16 mouse cellular contexts compared by ENCODE assay signal in the genomic region with DNA sequence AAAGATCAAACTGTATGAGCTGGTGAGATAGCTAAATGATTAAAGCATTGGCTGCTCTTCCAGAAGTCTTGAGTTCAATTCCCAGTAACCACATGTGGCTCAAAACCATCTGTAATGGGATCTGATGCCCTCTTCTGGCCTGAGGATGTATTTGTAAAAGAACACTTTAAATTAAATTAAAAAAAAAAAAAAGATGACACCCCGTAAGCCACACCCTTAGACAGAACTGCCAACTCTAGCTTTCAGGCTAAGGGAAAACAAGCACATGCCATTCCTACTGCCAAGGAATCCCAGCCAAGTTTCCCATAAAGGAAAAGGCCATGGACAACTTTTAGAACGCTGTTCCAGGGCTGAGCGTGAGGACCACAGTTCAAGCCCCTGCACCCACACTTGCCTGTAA. TPM values are rescaled to one million over a fixed set of nuclear protein-coding genes. Genes with fewer than 3 reads are reported as not detected.
DNase-seq lines count a peak whose midpoint lies in the region; ATAC-seq and TF ChIP-seq lines count a peak whose summit lies in the region.
"Had no signal": no experiment of that assay in that cellular context is flagged by ENCODE, and none has a peak within 500 bp of the region (broad histone marks: within the 10 kb centered on the region; RNA-seq: fewer than 3 reads in every experiment).

No protein-coding gene starts in this region.

- no peak for TF ChIP-seq EP300 in MEL (IDR thresholded peaks at IDR 0.05; ENCODE audit: low read depth in 1 of 2, low read length in 2 of 2)

- H3K79me2 ChIP-seq in MEL (ENCODE audit: control insufficient read depth, insufficient read depth, low read length, poor library complexity): no peaks in the 10 kb centered on the region

- no peak overlapping the region for H3K4me3 ChIP-seq in kidney, postnatal 0 days (replicated peaks; ENCODE audit: low read depth, low read length)
- H3K4me3 ChIP-seq in MEL (ENCODE audit: control insufficient read depth in 1 of 2, insufficient read depth in 1 of 2, low read depth in 2 of 2, low read length in 2 of 2): no peak overlapping the region
- H3K4me3 ChIP-seq: heart, embryonic 12.5 days had no signal

- TF ChIP-seq CTCF in kidney, postnatal 0 days (IDR thresholded peaks at IDR 0.05; ENCODE audit: low read depth): peak; percentile 28; the same call in 1 of the 2 replicates
- peak in 1 of 3 experiments; percentile 25; a peak in 1 of 6 replicates for TF ChIP-seq CTCF in MEL (IDR thresholded peaks at IDR 0.05 in 2 of 3, conservative IDR thresholded peaks at IDR 0.05 in 1 of 3; ENCODE audit: control insufficient read depth in 1 of 3, insufficient read depth in 1 of 3, low read depth in 2 of 3, low read length in 3 of 3, poor library complexity in 1 of 3, severe bottlenecking in 1 of 3)

- H3K27me3 ChIP-seq in kidney, postnatal 0 days (ENCODE audit: insufficient read depth, low read length): no peaks in the 10 kb centered on the region
- no peaks in the 10 kb centered on the region for H3K27me3 ChIP-seq in MEL (ENCODE audit: control insufficient read depth in 1 of 2, insufficient read depth in 2 of 2, low read length in 2 of 2)
- H3K27me3 ChIP-seq: heart, embryonic 12.5 days had no signal

- no peak for TF ChIP-seq POLR2A in MEL (IDR thresholded peaks at IDR 0.05; ENCODE audit: control insufficient read depth in 1 of 2, insufficient read depth in 1 of 2, low read depth in 1 of 2, low read length in 2 of 2, poor library complexity in 1 of 2)

- H3K4me2 ChIP-seq in kidney, postnatal 0 days (ENCODE audit: low read length): no peak overlapping the region
- H3K4me2 ChIP-seq: heart, embryonic 12.5 days; liver, embryonic 11.5 days had no signal

- H3K27ac ChIP-seq in kidney, postnatal 0 days: no peak overlapping the region
- no peak overlapping the region for H3K27ac ChIP-seq in MEL (ENCODE audit: control insufficient read depth, low read depth, low read length)

- H3K9ac ChIP-seq in kidney, postnatal 0 days (ENCODE audit: low read depth, low read length): no peak overlapping the region
- H3K9ac ChIP-seq in MEL (ENCODE audit: control insufficient read depth, low read depth, low read length, poor library complexity, severe bottlenecking): no peak overlapping the region
- H3K9ac ChIP-seq: heart, embryonic 12.5 days had no signal

- no peak for DNase-seq in kidney, postnatal 0 days (ENCODE audit: low spot score)
- no peak for DNase-seq in kidney, adult 8-10 months
- peak; percentile 29 for DNase-seq in A20 (ENCODE audit: low read depth, low spot score)
- peak; percentile 55 for DNase-seq in MEL (ENCODE audit: low read depth, low spot score)
- DNase-seq in lung, postnatal 36 days: peak; percentile 12
- DNase-seq in ovary, postnatal 10 days (ENCODE audit: low spot score): no peak
- DNase-seq in thymus, postnatal 25 days: no peak
- DNase-seq: adrenal gland, postnatal 25 days; cerebellum, postnatal 10 days; gastrocnemius, postnatal 14 days; heart, postnatal 36 days; midbrain, embryonic 14.5 days; right cerebral cortex, postnatal 14 days had no signal

- H3K4me1 ChIP-seq in kidney, postnatal 0 days (replicated peaks; ENCODE audit: insufficient read depth, low read length): no peaks in the 10 kb centered on the region
- H3K4me1 ChIP-seq in MEL (ENCODE audit: control insufficient read depth in 1 of 2, insufficient read depth in 2 of 2, low read length in 2 of 2): no peaks in the 10 kb centered on the region
- H3K4me1 ChIP-seq: heart, embryonic 12.5 days had no signal

- H3K9me3 ChIP-seq in kidney, postnatal 0 days (replicated peaks; ENCODE audit: low read length): no peaks in the 10 kb centered on the region
- H3K9me3 ChIP-seq in MEL (replicated peaks; ENCODE audit: insufficient read depth, low read length): no peaks in the 10 kb centered on the region
- H3K9me3 ChIP-seq: heart, embryonic 12.5 days had no signal

- WGBS in kidney, postnatal 0 days: 85% methylated on average over 3 of the region's 3 CpGs

- no peak; the same call in 1 of the 2 replicates for TF ChIP-seq RAD21 in MEL (IDR thresholded peaks at IDR 0.05; ENCODE audit: low read depth, low read length)

- peaks cover 74% of the 10 kb centered on the region for H3K36me3 ChIP-seq in kidney, postnatal 0 days (ENCODE audit: insufficient read depth, low read length)
- H3K36me3 ChIP-seq in MEL (ENCODE audit: control insufficient read depth in 1 of 2, insufficient read depth in 2 of 2, low read length in 2 of 2): peaks cover 0 to 17% of the 10 kb centered on the region in 2 experiments; a peak in 2 of 4 replicates

- ATAC-seq in kidney, postnatal 0 days (replicated peaks; ENCODE audit: low FRiP score, low read depth): no peak
- ATAC-seq: inflammation-experienced regulatory T-cells, adult 6 months had no signal

TF ChIP-seq in MEL, 35 proteins besides CTCF, POLR2A, EP300 and RAD21:
- TF ChIP-seq MYC (IDR thresholded peaks at IDR 0.05; ENCODE audit: low read depth, low read length) (no peak), ZKSCAN1 (IDR thresholded peaks at IDR 0.05; ENCODE audit: low read depth, low read length) (no peak), JUND (IDR thresholded peaks at IDR 0.05; ENCODE audit: low read depth, low read length) (no peak), TAL1 (IDR thresholded peaks at IDR 0.05; ENCODE audit: low read length) (no peak), ZNF384 (IDR thresholded peaks at IDR 0.05; ENCODE audit: low read depth, low read length) (peak; percentile 90), MAZ (IDR thresholded peaks at IDR 0.05; ENCODE audit: low read depth, low read length) (no peak), MXI1 (IDR thresholded peaks at IDR 0.05; ENCODE audit: low read depth, low read length) (no peak)
TF ChIP-seq in MEL: peak in this region for 1.

RNA-seq across cellular contexts. Expression of a gene that starts 22.4 kb away (rescaled TPM):
- 131 and 148 TPM in 2 replicates for polyA plus RNA-seq in kidney, postnatal 0 days (2015; fragmentation: Nextera tagmentation; extraction: Ambion mirVana)
- total RNA-seq in MEL (2012; rRNA removed): 60.5 and 61.2 TPM in 2 replicates
- polyA plus RNA-seq in MEL (2012; ENCODE audit: insufficient read depth in 1 of 2, insufficient read length in 2 of 2, low read depth in 1 of 2, low replicate concordance in 2 of 2, missing spikeins in 1 of 2): 100 to 1,000 TPM in 1 of 2 experiments, not detected in 1; 165 TPM

Comparison
In these comparisons a context has a peak if more than half of its experiments do, and no peak if none do; other contexts are left out.
1. DNase-seq: peak in A20 (single experiment), MEL (single experiment) and lung, postnatal 36 days (single experiment); none in kidney, postnatal 0 days (single experiment), kidney, adult 8-10 months (0 of 2), ovary, postnatal 10 days (single experiment) and thymus, postnatal 25 days (single experiment).